Mouse (Mus musculus): ENCODE measurements at regions not wholly inside any gene's neighbourhood (a gene's known extent, or its start where the extent isn't known, plus 50 kb on each side); places are given as distances from the start of the nearest gene placed in this dataset.

DNA sequence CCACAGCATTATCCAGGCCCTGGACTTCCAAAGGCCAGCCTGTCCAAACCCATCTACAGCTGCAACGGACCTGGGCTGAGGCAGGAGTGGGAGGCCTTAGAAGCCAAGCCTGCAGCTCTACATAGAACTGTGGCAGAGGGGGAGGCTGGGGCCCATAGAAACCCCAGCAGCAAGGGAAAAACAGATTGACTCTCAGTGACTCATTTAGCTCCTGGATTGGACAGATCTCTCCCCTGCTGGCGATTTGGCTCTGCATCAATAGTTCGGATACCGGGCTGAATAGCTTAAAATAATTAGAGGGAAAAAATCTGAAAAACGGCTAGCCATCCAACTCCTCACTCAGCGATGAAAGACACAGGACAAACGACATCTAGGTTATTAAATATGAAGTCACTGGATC lies 97.4 kb downstream of the Lmo4 start:
- H3K9ac ChIP-seq = no peak overlapping the region
- no peak overlapping the region for H3K4me2 ChIP-seq
- 65% methylated on average over 7 of the region's 7 CpGs for WGBS (ENCODE audit: insufficient replicate concordance)
- no peaks in the 10 kb centered on the region for H3K9me3 ChIP-seq (replicated peaks)
- H3K27me3 ChIP-seq = no peaks in the 10 kb centered on the region
- no peak overlapping the region for H3K4me3 ChIP-seq (replicated peaks)
- ATAC-seq (ENCODE audit: low read depth) (no peak), DNase-seq (no peak)
- no peaks in the 10 kb centered on the region for H3K4me1 ChIP-seq (replicated peaks)
- H3K36me3 ChIP-seq = no peaks in the 10 kb centered on the region
- no peak overlapping the region for H3K27ac ChIP-seq

DNA sequence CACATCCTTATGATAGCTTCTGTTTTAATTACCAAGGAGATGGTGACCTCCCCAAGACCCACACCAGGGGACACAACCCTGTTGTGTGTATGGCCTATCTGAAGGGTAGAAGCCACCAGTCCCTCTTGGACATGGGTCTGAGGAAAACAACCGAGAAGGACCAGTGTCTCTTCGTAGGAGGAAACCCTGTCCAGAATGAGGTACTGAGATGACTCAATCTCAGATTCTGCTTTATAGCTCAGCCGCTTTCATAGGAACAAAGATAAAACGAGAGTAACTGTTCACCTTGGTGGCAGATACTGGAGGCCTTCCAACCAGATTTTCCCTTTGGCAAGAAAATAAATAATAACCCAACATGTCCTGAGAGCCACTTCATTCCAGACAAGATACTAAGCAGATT lies 100.7 kb downstream of the Lmo4 start:
- Histone ChIP-seq H3K27ac (no peak overlapping the region), H3K36me3 (no peaks in the 10 kb centered on the region), H3K27me3 (no peaks in the 10 kb centered on the region), H3K4me1 (replicated peaks) (no peaks in the 10 kb centered on the region), H3K4me2 (no peak overlapping the region), H3K9me3 (replicated peaks) (no peaks in the 10 kb centered on the region), H3K4me3 (replicated peaks) (no peak overlapping the region), H3K9ac (no peak overlapping the region)
- DNase-seq (no peak), ATAC-seq (ENCODE audit: low read depth) (no peak)
- WGBS (ENCODE audit: insufficient replicate concordance) = 66% methylated on average over 4 of the region's 4 CpGs

DNA sequence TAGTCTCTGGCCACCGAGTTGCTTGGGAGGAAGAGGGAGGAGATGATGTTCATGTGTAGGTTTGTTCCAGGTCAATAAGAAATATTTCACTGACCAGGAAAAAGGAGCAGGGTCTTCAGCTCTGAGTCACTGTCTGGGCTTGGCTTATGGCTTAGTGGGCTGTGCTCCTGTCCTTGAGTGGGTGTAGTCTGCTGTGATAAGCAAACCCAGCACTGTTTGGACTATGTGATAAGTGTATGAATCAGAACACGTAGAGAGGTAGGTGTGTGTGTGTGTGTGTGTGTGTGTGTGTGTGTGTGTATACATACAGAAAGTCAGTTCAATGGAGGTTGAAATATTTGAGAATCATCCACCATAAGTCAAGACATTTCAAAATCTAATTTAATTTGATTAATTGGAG lies 105.6 kb downstream of the Lmo4 start:
- Histone ChIP-seq H3K9me3 (replicated peaks) (no peaks in the 10 kb centered on the region), H3K27me3 (no peaks in the 10 kb centered on the region), H3K27ac (no peak overlapping the region), H3K36me3 (no peaks in the 10 kb centered on the region), H3K9ac (no peak overlapping the region), H3K4me1 (replicated peaks) (no peaks in the 10 kb centered on the region), H3K4me3 (replicated peaks) (no peak overlapping the region), H3K4me2 (no peak overlapping the region)
- ATAC-seq (ENCODE audit: low read depth) (no peak), DNase-seq (no peak)
- WGBS (ENCODE audit: insufficient replicate concordance) = 59% methylated on average over 2 of the region's 2 CpGs

DNA sequence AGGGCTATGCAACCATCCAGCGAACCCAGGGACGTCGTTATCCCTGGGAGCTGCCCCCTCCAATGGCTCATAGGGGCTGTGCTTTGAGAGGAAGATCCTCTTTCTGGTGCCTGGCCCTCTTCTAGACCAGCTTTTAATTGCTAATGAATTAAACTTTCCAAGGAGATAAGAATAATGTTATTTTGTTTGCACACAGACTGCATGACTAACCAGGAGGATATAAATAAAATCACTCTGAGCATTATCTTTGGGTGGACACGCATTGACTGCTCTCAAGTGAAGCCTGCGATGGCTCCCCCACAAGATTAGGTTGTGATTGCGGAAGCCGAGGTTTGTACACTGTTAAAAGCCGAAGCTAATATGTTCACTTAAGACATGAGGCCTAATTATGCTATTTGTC lies 106.3 kb downstream of the Lmo4 start:
- Histone ChIP-seq H3K4me3 (replicated peaks) (no peak overlapping the region), H3K4me1 (replicated peaks) (no peaks in the 10 kb centered on the region), H3K27ac (no peak overlapping the region), H3K9ac (no peak overlapping the region), H3K36me3 (no peaks in the 10 kb centered on the region), H3K27me3 (no peaks in the 10 kb centered on the region), H3K4me2 (no peak overlapping the region), H3K9me3 (replicated peaks) (no peaks in the 10 kb centered on the region)
- DNase-seq (no peak), ATAC-seq (ENCODE audit: low read depth) (no peak)
- 46% methylated on average over 8 of the region's 8 CpGs for WGBS (ENCODE audit: insufficient replicate concordance)

DNA sequence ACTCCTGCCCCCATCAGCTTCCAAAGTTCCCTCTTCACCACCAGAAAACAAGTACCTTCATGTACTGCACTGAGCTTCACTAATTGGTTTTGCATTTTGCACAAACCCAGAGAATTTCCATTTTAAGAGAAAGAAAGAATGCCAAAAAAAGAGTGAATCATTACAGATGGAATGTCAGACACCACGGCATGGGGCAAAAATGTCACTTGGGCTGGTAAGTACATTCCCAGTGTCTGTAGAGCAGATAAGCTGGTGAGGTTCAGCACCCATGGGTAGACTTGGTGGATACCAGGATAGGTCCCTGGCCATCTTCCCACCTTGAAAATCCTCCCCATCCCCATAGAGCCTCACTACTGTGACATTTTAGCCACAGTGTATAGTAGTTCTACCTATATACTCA lies 113.8 kb downstream of the Lmo4 start:
- Histone ChIP-seq H3K4me2 (no peak overlapping the region), H3K9me3 (replicated peaks) (no peaks in the 10 kb centered on the region), H3K27me3 (no peaks in the 10 kb centered on the region), H3K4me3 (replicated peaks) (no peak overlapping the region), H3K36me3 (no peaks in the 10 kb centered on the region), H3K9ac (no peak overlapping the region), H3K4me1 (replicated peaks) (no peaks in the 10 kb centered on the region), H3K27ac (no peak overlapping the region)
- 62% methylated on average over 1 of the region's 1 CpGs for WGBS (ENCODE audit: insufficient replicate concordance)
- no peak for ATAC-seq (ENCODE audit: low read depth)
- DNase-seq = no peak

DNA sequence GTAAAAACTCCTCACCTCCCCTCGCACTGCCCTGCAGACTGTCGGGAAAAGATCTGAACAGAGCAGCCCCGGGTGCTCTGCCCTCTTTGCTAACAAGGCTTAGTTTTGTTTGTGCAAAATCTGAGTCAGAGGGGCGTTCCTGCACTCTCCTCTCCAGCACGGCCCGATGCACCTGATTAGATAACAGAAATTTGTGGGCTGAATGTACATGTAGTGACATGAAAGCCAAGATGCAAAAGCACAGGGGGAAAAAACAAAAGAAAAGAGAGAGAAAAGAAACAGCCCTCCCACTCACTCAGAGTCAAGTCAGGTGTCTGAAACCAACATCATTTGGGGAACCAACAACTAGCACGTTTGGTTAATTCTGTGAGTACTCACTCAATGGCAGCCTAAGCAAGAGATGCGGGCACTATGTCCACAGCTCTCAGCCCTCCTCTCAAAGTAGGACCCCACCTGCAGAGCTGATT lies 115.2 kb downstream of the Lmo4 start:
- H3K4me1 ChIP-seq (replicated peaks) = no peaks in the 10 kb centered on the region
- 51% methylated on average over 8 of the region's 8 CpGs for WGBS (ENCODE audit: insufficient replicate concordance)
- H3K4me3 ChIP-seq (replicated peaks) = no peak overlapping the region
- no peaks in the 10 kb centered on the region for H3K27me3 ChIP-seq
- H3K9ac ChIP-seq = no peak overlapping the region
- no peak overlapping the region for H3K4me2 ChIP-seq
- H3K36me3 ChIP-seq = no peaks in the 10 kb centered on the region
- no peaks in the 10 kb centered on the region for H3K9me3 ChIP-seq (replicated peaks)
- H3K27ac ChIP-seq = no peak overlapping the region
- ATAC-seq (ENCODE audit: low read depth) = no peak
- DNase-seq = no peak

DNA sequence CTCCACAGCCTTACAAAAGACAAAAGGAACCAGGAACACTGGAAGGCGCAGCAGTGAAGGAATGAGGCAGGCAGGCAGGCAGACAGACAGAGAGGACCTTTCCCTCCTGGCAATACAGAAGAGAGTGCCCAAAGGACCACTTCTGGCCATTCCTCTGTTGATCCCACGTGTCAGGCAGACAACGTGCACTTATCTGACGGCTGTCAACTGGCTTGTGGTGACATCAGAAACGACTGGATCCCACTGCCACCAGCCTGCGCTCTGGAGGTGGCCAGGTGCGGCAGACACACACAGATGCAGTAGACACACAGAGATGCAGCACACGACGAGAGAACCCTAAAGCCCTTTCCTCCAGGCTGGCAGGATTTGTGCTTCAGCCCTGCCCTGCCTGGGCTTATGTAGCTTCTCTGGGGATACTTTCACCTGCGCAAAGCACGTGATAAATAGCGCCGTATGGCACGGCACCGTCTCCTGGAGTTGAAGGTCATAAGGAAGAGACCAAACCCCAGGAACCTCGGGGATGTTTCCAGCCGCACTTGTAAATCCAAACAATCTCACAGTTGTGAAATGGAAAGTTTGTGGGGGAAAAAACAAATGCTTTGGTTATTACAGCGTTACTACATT lies 116.6 kb downstream of the Lmo4 start:
- Histone ChIP-seq H3K27ac (no peak overlapping the region), H3K4me1 (replicated peaks) (no peaks in the 10 kb centered on the region), H3K9ac (no peak overlapping the region), H3K36me3 (no peaks in the 10 kb centered on the region), H3K4me3 (replicated peaks) (no peak overlapping the region), H3K27me3 (no peaks in the 10 kb centered on the region), H3K9me3 (replicated peaks) (no peaks in the 10 kb centered on the region), H3K4me2 (no peak overlapping the region)
- no peak for ATAC-seq (ENCODE audit: low read depth)
- 57% methylated on average over 18 of the region's 18 CpGs for WGBS (ENCODE audit: insufficient replicate concordance)
- no peak for DNase-seq

DNA sequence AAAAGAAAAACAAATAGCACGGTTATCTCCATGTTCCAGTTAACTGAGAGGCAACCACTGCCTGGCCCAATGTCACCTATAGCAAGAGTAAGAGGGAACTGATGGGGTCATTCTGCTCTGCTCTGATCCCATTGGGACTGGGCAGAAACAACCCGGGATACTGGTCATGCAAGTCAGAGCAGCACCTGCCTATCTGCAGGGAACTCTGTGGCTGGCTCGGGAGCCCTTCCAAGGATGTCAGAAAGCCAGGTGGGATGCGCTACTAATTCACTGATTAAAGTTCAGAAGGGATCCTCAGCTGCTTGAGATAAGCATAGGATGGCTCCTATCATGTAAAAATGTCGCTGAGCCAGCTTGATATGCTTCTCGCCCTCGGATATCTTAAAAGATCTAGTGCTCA lies 117.2 kb downstream of the Lmo4 start:
- Histone ChIP-seq H3K27ac (no peak overlapping the region), H3K4me1 (replicated peaks) (no peaks in the 10 kb centered on the region), H3K4me2 (no peak overlapping the region), H3K9ac (no peak overlapping the region), H3K4me3 (replicated peaks) (no peak overlapping the region), H3K27me3 (no peaks in the 10 kb centered on the region), H3K9me3 (replicated peaks) (no peaks in the 10 kb centered on the region), H3K36me3 (no peaks in the 10 kb centered on the region)
- 52% methylated on average over 7 of the region's 7 CpGs for WGBS (ENCODE audit: insufficient replicate concordance)
- no peak for DNase-seq
- ATAC-seq (ENCODE audit: low read depth) = no peak

DNA sequence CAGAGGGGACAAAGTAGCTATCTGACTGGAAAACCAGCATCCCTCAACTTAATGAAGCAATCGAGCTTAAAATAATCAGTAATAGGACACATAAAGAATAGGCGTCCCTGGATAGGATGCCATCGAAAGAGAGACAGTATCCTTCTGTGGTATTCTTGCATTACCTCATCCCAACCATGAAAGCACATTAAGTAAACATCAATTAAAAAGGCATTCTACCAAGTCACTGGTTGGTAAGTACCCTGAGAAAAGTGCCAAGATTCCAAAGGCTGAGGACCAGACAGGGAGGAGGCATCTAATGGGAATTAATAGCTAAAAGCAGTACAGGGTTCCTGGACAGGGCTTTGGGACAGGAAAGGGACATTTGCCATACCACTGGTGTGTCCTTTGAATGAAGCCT lies 118.8 kb downstream of the Lmo4 start:
- WGBS (ENCODE audit: insufficient replicate concordance) = 69% methylated on average over 3 of the region's 3 CpGs
- no peak overlapping the region for H3K27ac ChIP-seq
- H3K4me3 ChIP-seq (replicated peaks) = no peak overlapping the region
- H3K36me3 ChIP-seq = no peaks in the 10 kb centered on the region
- no peaks in the 10 kb centered on the region for H3K9me3 ChIP-seq (replicated peaks)
- ATAC-seq (ENCODE audit: low read depth) = no peak
- no peak for DNase-seq
- no peak overlapping the region for H3K9ac ChIP-seq
- H3K27me3 ChIP-seq = no peaks in the 10 kb centered on the region
- H3K4me1 ChIP-seq (replicated peaks) = no peaks in the 10 kb centered on the region
- H3K4me2 ChIP-seq = no peak overlapping the region

DNA sequence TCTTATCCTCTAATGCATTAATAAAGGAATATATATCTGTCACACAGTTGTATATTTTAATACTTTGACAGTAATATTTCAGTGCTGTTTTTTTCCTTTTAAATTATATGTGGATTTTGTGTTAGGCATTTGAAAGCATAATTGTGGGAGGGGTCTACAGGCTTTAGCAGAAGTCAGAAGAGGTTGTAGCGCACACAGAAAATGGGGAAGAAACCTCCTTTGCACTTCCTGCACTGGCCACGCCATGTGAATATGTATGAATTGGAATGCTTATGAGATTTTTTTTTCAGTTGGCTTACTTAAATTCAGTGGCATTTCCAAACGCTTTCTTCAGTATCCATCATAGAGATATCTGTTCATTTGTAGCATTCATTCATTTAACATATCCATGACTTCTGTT lies 125.1 kb downstream of the Lmo4 start:
- Histone ChIP-seq H3K27me3 (no peaks in the 10 kb centered on the region), H3K36me3 (no peaks in the 10 kb centered on the region), H3K4me2 (no peak overlapping the region), H3K9me3 (replicated peaks) (no peaks in the 10 kb centered on the region), H3K9ac (no peak overlapping the region), H3K4me3 (replicated peaks) (no peak overlapping the region), H3K27ac (no peak overlapping the region), H3K4me1 (replicated peaks) (no peaks in the 10 kb centered on the region)
- no peak for DNase-seq
- WGBS (ENCODE audit: insufficient replicate concordance) = 54% methylated on average over 3 of the region's 3 CpGs
- ATAC-seq (ENCODE audit: low read depth) = no peak

DNA sequence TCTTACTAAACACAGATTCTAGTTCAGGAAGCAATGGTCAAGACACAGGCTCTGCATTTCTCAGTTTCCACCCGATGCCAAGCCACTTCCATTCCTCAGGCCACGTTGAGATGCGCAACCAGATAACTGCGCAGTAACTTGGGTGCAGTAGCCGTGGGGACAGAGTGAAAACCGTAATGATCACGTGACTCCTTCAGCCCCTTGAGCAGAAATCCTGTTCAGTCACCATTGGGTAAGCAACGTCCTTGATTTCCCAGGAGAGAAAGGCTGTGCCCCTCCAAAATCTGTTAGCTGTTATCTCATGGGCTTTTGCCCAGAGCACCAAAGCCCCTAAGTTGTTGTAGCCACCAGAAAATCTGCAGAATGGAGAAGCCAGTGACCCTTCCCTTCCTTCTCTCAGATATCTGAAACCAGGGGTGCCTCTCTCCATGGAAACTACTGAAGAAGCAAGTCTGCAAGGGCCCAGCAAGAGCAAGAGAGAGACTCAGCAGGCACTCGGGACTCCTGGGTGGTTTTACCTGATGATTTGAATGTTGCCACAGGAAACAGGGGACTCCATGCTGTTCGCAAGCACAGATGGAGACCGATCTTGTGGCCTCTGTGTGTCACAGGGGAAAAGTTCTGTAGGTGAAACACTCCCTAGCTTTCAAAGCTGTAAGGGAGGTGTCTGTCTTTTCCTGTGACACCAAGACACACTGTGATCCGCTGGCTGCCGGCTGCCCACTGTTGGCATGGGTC lies 126.7 kb downstream of the Lmo4 start:
- Histone ChIP-seq H3K27me3 (no peaks in the 10 kb centered on the region), H3K4me1 (replicated peaks) (no peaks in the 10 kb centered on the region), H3K27ac (no peak overlapping the region), H3K36me3 (no peaks in the 10 kb centered on the region), H3K9ac (no peak overlapping the region), H3K4me2 (no peak overlapping the region), H3K4me3 (replicated peaks) (no peak overlapping the region), H3K9me3 (replicated peaks) (no peaks in the 10 kb centered on the region)
- DNase-seq = no peak
- 60% methylated on average over 13 of the region's 13 CpGs for WGBS (ENCODE audit: insufficient replicate concordance)
- no peak for ATAC-seq (ENCODE audit: low read depth)

DNA sequence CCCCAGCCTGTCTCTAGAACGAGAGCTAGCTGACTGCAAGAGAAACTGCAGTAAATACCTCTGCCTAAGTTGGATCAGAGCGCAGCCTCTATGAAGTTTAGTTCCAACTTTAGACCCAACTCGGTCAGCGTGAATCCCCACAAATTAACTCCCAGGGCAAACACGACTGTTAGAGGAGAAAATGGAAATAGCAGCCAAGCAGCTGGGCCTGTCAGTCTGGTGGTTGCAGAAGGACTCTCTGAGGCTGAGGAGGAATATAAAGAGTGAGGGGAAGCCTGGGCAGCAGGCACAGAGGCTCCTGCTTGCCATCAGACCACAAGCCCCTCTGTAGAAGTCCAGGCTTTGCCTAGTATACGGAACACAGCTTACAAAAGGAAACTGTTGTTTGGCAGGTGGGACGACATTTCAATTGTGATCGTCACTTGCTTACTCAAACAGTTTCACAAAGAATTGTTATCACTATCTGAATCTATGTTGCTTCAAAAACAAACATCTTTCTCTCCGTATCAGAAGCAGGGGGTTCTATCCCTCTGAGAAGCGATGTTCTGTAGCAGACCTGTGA lies 135.0 kb downstream of the Lmo4 start:
- DNase-seq = no peak
- Histone ChIP-seq H3K27ac (no peak overlapping the region), H3K27me3 (no peaks in the 10 kb centered on the region), H3K4me1 (replicated peaks) (no peaks in the 10 kb centered on the region), H3K4me2 (no peak overlapping the region), H3K9ac (no peak overlapping the region), H3K4me3 (replicated peaks) (no peak overlapping the region), H3K36me3 (no peaks in the 10 kb centered on the region), H3K9me3 (replicated peaks) (peaks cover 3% of the 10 kb centered on the region; the same call in 1 of the 2 replicates)
- ATAC-seq (ENCODE audit: low read depth) = no peak
- WGBS (ENCODE audit: insufficient replicate concordance) = 62% methylated on average over 10 of the region's 10 CpGs
